25 mouse cellular contexts compared by ENCODE assay signal in the genomic region with DNA sequence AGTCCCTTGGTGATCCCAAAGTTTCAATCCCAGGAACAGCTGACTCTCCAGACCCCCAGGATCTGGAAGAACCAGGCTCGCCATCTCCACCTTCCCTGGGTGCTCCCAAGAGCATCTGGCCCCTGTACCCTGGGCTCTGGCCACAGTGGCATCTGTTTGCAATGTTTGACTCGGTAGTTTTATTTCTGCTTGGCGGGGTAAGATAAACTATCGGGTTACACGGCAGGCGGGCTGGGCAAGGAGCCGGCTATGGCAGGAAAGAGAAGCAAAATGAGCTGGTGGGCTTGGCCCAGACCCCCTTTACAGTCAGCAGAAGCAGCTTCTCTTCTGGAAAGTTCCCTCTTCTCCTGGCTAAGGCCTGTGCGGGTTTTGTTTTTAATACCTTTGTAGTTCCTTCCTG. TPM values are rescaled to one million over a fixed set of nuclear protein-coding genes. Genes with fewer than 3 reads are reported as not detected.
DNase-seq lines count a peak whose midpoint lies in the region; ATAC-seq and TF ChIP-seq lines count a peak whose summit lies in the region.
"Had no signal": no experiment of that assay in that cellular context is flagged by ENCODE, and none has a peak within 500 bp of the region (broad histone marks: within the 10 kb centered on the region; RNA-seq: fewer than 3 reads in every experiment).

No protein-coding gene starts in this region.

- no peak overlapping the region for H3K4me3 ChIP-seq in hindbrain, postnatal 0 days (ENCODE audit: low read length)
- H3K4me3 ChIP-seq in hindbrain, embryonic 10.5 days = no peak overlapping the region
- no peak overlapping the region for H3K4me3 ChIP-seq in embryonic facial prominence, embryonic 11.5 days (ENCODE audit: low read depth, low read length)
- H3K4me3 ChIP-seq in embryonic facial prominence, embryonic 15.5 days (replicated peaks) = no peak overlapping the region
- no peak overlapping the region for H3K4me3 ChIP-seq in limb, embryonic 14.5 days (replicated peaks; ENCODE audit: low read length)
- H3K4me3 ChIP-seq: kidney, embryonic 15.5 days; liver, embryonic 12.5 days; midbrain, embryonic 15.5 days; neural tube, embryonic 12.5 days had no signal

- ATAC-seq in hindbrain, postnatal 0 days = no peak
- no peak for ATAC-seq in embryonic facial prominence, embryonic 11.5 days (replicated peaks; ENCODE audit: insufficient number of reproducible peaks, low FRiP score, low TSS enrichment, low read depth)
- ATAC-seq in embryonic facial prominence, embryonic 15.5 days (ENCODE audit: insufficient number of reproducible peaks, low FRiP score, low TSS enrichment, low read depth) = peak; percentile 48; the same call in 1 of the 2 replicates
- ATAC-seq in limb, embryonic 14.5 days (ENCODE audit: low FRiP score, low read depth) = peak; percentile 65
- ATAC-seq: forebrain, embryonic 14.5 days; liver, embryonic 12.5 days; midbrain, embryonic 15.5 days had no signal

- no peak for TF ChIP-seq POLR2A in limb, embryonic 14.5 days (IDR thresholded peaks at IDR 0.05; ENCODE audit: borderline replicate concordance, extremely low read depth, insufficient read depth, insufficient read length)

- no peak overlapping the region for H3K9ac ChIP-seq in hindbrain, postnatal 0 days (replicated peaks; ENCODE audit: low read length)
- H3K9ac ChIP-seq in embryonic facial prominence, embryonic 11.5 days (replicated peaks; ENCODE audit: low read length) = no peak overlapping the region
- no peak overlapping the region for H3K9ac ChIP-seq in embryonic facial prominence, embryonic 15.5 days
- H3K9ac ChIP-seq in limb, embryonic 14.5 days (ENCODE audit: low read depth, low read length, severe bottlenecking) = no peak overlapping the region
- H3K9ac ChIP-seq: kidney, embryonic 15.5 days; liver, embryonic 12.5 days; midbrain, embryonic 15.5 days; neural tube, embryonic 12.5 days had no signal

- no peaks in the 10 kb centered on the region for H3K36me3 ChIP-seq in hindbrain, postnatal 0 days (ENCODE audit: insufficient read depth, low read length)
- H3K36me3 ChIP-seq in hindbrain, embryonic 10.5 days = no peaks in the 10 kb centered on the region
- H3K36me3 ChIP-seq in embryonic facial prominence, embryonic 11.5 days (replicated peaks; ENCODE audit: control insufficient read depth, insufficient read depth, low read depth, low read length) = no peaks in the 10 kb centered on the region
- no peaks in the 10 kb centered on the region for H3K36me3 ChIP-seq in embryonic facial prominence, embryonic 15.5 days
- H3K36me3 ChIP-seq in limb, embryonic 14.5 days (ENCODE audit: control insufficient read depth, insufficient read depth, low read length) = no peaks in the 10 kb centered on the region
- H3K36me3 ChIP-seq: kidney, embryonic 15.5 days; liver, embryonic 12.5 days; midbrain, embryonic 15.5 days; neural tube, embryonic 12.5 days had no signal

- 38% methylated on average over 8 of the region's 8 CpGs for WGBS in hindbrain, postnatal 0 days
- 43% methylated on average over 8 of the region's 8 CpGs for WGBS in hindbrain, embryonic 10.5 days
- 16% methylated on average over 8 of the region's 8 CpGs for whole genome bisulfite sequencing in embryonic facial prominence, embryonic 11.5 days
- WGBS in embryonic facial prominence, embryonic 15.5 days = 13% methylated on average over 8 of the region's 8 CpGs
- WGBS in limb, embryonic 14.5 days = 6% methylated on average over 8 of the region's 8 CpGs

- H3K9me3 ChIP-seq in hindbrain, postnatal 0 days (ENCODE audit: low read length) = no peaks in the 10 kb centered on the region
- no peaks in the 10 kb centered on the region for H3K9me3 ChIP-seq in hindbrain, embryonic 10.5 days
- H3K9me3 ChIP-seq in embryonic facial prominence, embryonic 11.5 days (replicated peaks; ENCODE audit: control insufficient read depth, low read length) = no peaks in the 10 kb centered on the region
- H3K9me3 ChIP-seq in embryonic facial prominence, embryonic 15.5 days (replicated peaks) = no peaks in the 10 kb centered on the region
- H3K9me3 ChIP-seq in limb, embryonic 14.5 days (ENCODE audit: control insufficient read depth, low read length) = no peaks in the 10 kb centered on the region
- H3K9me3 ChIP-seq: kidney, embryonic 15.5 days; liver, embryonic 12.5 days; midbrain, embryonic 15.5 days; neural tube, embryonic 12.5 days had no signal

- DNase-seq in hindbrain, postnatal 0 days (ENCODE audit: low spot score) = peak; percentile 17
- DNase-seq in hindbrain, embryonic 10.5 days (ENCODE audit: low spot score) = no peak
- peak; percentile 68 for DNase-seq in embryonic facial prominence, embryonic 11.5 days (ENCODE audit: low spot score)
- DNase-seq in limb, embryonic 14.5 days (ENCODE audit: low spot score) = peak; percentile 38
- DNase-seq in adrenal gland, adult 2 months = no peak
- no peak for DNase-seq in B cell, adult 2 months
- DNase-seq: adrenal gland, adult 8-10 months; cerebellum, adult 9-10 months; gastrocnemius, postnatal 10 days; heart, adult 11 months; kidney, adult 11 months; kidney, postnatal 36 days; layer of hippocampus, postnatal 36 days; lung, adult 2 months; right cerebral cortex, postnatal 25 days; thymus, postnatal 25 days had no signal

- H3K4me1 ChIP-seq in hindbrain, postnatal 0 days (ENCODE audit: insufficient read depth, low read length) = no peaks in the 10 kb centered on the region
- H3K4me1 ChIP-seq in hindbrain, embryonic 10.5 days (replicated peaks) = peaks cover 19% of the 10 kb centered on the region
- H3K4me1 ChIP-seq in embryonic facial prominence, embryonic 11.5 days (ENCODE audit: control insufficient read depth, insufficient read depth, low read length) = 0 out of 2 replicates have a peak, but pooled peaks cover 2% of the 10 kb centered on the region
- peaks cover 16% of the 10 kb centered on the region for H3K4me1 ChIP-seq in embryonic facial prominence, embryonic 15.5 days
- H3K4me1 ChIP-seq in limb, embryonic 14.5 days (ENCODE audit: control insufficient read depth, insufficient read depth, low read length) = peaks cover 14% of the 10 kb centered on the region
- H3K4me1 ChIP-seq: midbrain, embryonic 15.5 days; neural tube, embryonic 12.5 days had no signal

- H3K27me3 ChIP-seq in hindbrain, postnatal 0 days (ENCODE audit: insufficient read depth, low read length) = 0 out of 2 replicates have a peak, but pooled peaks cover 2% of the 10 kb centered on the region
- peaks cover 83% of the 10 kb centered on the region for H3K27me3 ChIP-seq in hindbrain, embryonic 10.5 days (ENCODE audit: insufficient read depth, poor library complexity, severe bottlenecking)
- H3K27me3 ChIP-seq in embryonic facial prominence, embryonic 11.5 days (ENCODE audit: control insufficient read depth, insufficient read depth, low read length) = no peaks in the 10 kb centered on the region
- peaks cover 2% of the 10 kb centered on the region; the same call in 1 of the 2 replicates for H3K27me3 ChIP-seq in embryonic facial prominence, embryonic 15.5 days
- H3K27me3 ChIP-seq in limb, embryonic 14.5 days (ENCODE audit: control insufficient read depth, insufficient read depth, low read length) = peaks cover 27% of the 10 kb centered on the region

- no peak overlapping the region for H3K27ac ChIP-seq in hindbrain, postnatal 0 days
- no peak overlapping the region for H3K27ac ChIP-seq in hindbrain, embryonic 10.5 days
- H3K27ac ChIP-seq in embryonic facial prominence, embryonic 11.5 days (replicated peaks; ENCODE audit: low read depth, low read length) = 0 out of 2 replicates have a peak overlapping the region, but pooled peaks have one; percentile 49
- H3K27ac ChIP-seq in embryonic facial prominence, embryonic 15.5 days (replicated peaks) = peak overlapping the region; percentile 39; the same call in 1 of the 2 replicates
- no peak overlapping the region for H3K27ac ChIP-seq in limb, embryonic 14.5 days (replicated peaks; ENCODE audit: low read depth, low read length)
- H3K27ac ChIP-seq: kidney, embryonic 15.5 days; liver, embryonic 12.5 days; midbrain, embryonic 15.5 days; neural tube, embryonic 12.5 days had no signal

- no peak for TF ChIP-seq CTCF in hindbrain, postnatal 0 days (IDR thresholded peaks at IDR 0.05; ENCODE audit: low read depth)

- H3K4me2 ChIP-seq in hindbrain, postnatal 0 days (ENCODE audit: low read depth, low read length) = no peak overlapping the region
- H3K4me2 ChIP-seq in embryonic facial prominence, embryonic 11.5 days (ENCODE audit: low read depth, low read length) = no peak overlapping the region
- H3K4me2 ChIP-seq in embryonic facial prominence, embryonic 15.5 days (replicated peaks) = no peak overlapping the region
- no peak overlapping the region for H3K4me2 ChIP-seq in limb, embryonic 14.5 days (replicated peaks; ENCODE audit: low read depth, low read length, severe bottlenecking)
- H3K4me2 ChIP-seq: heart, embryonic 11.5 days; kidney, embryonic 15.5 days; liver, embryonic 12.5 days; midbrain, embryonic 15.5 days; neural tube, embryonic 12.5 days had no signal

RNA-seq across cellular contexts. Expression of gene Tbx3, which starts 50.6 kb away (rescaled TPM):
- 1.3 and 6.7 TPM in 2 replicates for total RNA-seq in hindbrain, postnatal 0 days (2014; rRNA removed)
- polyA plus RNA-seq in hindbrain, postnatal 0 days (2015; fragmentation: Nextera tagmentation; extraction: Ambion mirVana) = 2.4 and 2.9 TPM in 2 replicates
- 5.8 and 13.0 TPM in 2 replicates for polyA plus RNA-seq in hindbrain, embryonic 10.5 days (2016; fragmentation: Nextera tagmentation; extraction: Ambion mirVana)
- polyA plus RNA-seq in embryonic facial prominence, embryonic 11.5 days (2014; fragmentation: Nextera tagmentation; extraction: Ambion mirVana) = 36.9 and 39.8 TPM in 2 replicates
- 38.8 and 42.1 TPM in 2 replicates for polyA plus RNA-seq in embryonic facial prominence, embryonic 15.5 days (2015; fragmentation: Nextera tagmentation; extraction: Ambion mirVana)
- 18.6 and 28.2 TPM in 2 replicates for polyA plus RNA-seq in limb, embryonic 14.5 days (2012; rRNA removed)
- 23.9 and 27.6 TPM in 2 replicates for polyA plus RNA-seq in limb, embryonic 14.5 days (2014; fragmentation: Nextera tagmentation; extraction: Ambion mirVana)
- 100 to 1,000 TPM; 285 to 315 TPM for total RNA-seq in adrenal gland, adult 2 months (2021)
- 854 and 965 TPM in 2 replicates for polyA plus RNA-seq in adrenal gland, adult 2 months (2012; rRNA removed)
- total RNA-seq: megakaryocyte, adult 5-6 weeks; MEL had no signal

Comparison
In these comparisons a context has a peak if more than half of its experiments do, and no peak if none do; other contexts are left out.
1. ATAC-seq: peak in embryonic facial prominence, embryonic 15.5 days (single experiment) and limb, embryonic 14.5 days (single experiment); none in hindbrain, postnatal 0 days (single experiment) and embryonic facial prominence, embryonic 11.5 days (single experiment).
2. DNase-seq: peak in hindbrain, postnatal 0 days (single experiment), embryonic facial prominence, embryonic 11.5 days (single experiment) and limb, embryonic 14.5 days (single experiment); none in hindbrain, embryonic 10.5 days (single experiment), adrenal gland, adult 2 months (single experiment) and B cell, adult 2 months (0 of 2).
3. H3K27ac ChIP-seq: peak in embryonic facial prominence, embryonic 11.5 days (single experiment) and embryonic facial prominence, embryonic 15.5 days (single experiment); none in hindbrain, postnatal 0 days (single experiment), hindbrain, embryonic 10.5 days (single experiment) and limb, embryonic 14.5 days (single experiment).
4. RNA of gene Tbx3, which starts 50.6 kb away (polyA plus RNA-seq): 854 to 965 TPM in adrenal gland, adult 2 months; 38.8 to 42.1 TPM in embryonic facial prominence, embryonic 15.5 days, 36.9 to 39.8 TPM in embryonic facial prominence, embryonic 11.5 days, 18.6 to 28.2 TPM in limb, embryonic 14.5 days, 5.8 to 13.0 TPM in hindbrain, embryonic 10.5 days and 2.4 to 2.9 TPM in hindbrain, postnatal 0 days; every median in the first group is over 10 times any median in the second.